Mouse (Mus musculus): ENCODE results near the gene Inhba.

GRCm38 (mm10) chr13:16012243-16012887 lies 714 bp downstream of the Inhba start:
- TF ChIP-seq POLR2A (IDR thresholded peaks at IDR 0.05; ENCODE audit: borderline replicate concordance, insufficient read depth, low read length): no peak
- peak; percentile 70 for TF ChIP-seq CTCF (IDR thresholded peaks at IDR 0.05; ENCODE audit: borderline replicate concordance, insufficient read depth, low read depth, low read length)

Measured in cerebellum, adult 2 months (tissue).